Mouse (Mus musculus) adrenal gland, postnatal 25 days (tissue): ENCODE data around the gene Fbln2. TPM values are rescaled to one million over a fixed set of nuclear protein-coding genes. Genes with fewer than 3 reads are reported as not detected.

Source experiments
- DNase-seq: peaks from one replicate; pipeline ENCODE4 v3.0.0; 2021; ENCODE audit warnings: mixed read lengths
- total RNA-seq: library from RNA; stranded (reverse); gene quantifications from 2 replicates; pipeline ENCODE4 v1.2.3, GENCODE M21; 2021

Fbln2 gene
- total RNA-seq, 1 experiment from 2014 or later, result 10.1 TPM

- no peak for DNase-seq
These were observed 69.5 kb downstream of the Fbln2 start for GRCm38 (mm10) chr6:91281747-91282146.

DNA sequence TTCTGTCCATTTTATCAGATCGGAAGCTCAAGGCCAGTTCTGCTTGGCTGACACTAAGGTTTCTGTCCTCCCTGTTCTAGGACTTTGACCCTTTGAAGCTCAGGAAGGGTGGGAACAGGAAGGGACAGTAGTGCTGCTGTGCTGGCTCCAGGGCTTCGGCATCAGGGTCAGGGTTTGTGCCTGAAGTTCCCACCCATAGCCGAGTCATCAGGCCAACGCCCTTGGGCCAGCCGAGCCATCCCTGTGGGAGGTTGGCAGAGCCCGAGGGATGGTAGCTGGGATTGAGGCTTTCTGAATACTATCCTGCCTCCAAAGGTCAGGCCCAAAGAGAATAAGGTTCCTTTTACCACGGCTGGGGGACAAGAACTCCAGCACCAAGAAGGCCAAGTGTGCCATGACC is 70.8 kb downstream of the Fbln2 start:
- DNase-seq, result no peak

DNA sequence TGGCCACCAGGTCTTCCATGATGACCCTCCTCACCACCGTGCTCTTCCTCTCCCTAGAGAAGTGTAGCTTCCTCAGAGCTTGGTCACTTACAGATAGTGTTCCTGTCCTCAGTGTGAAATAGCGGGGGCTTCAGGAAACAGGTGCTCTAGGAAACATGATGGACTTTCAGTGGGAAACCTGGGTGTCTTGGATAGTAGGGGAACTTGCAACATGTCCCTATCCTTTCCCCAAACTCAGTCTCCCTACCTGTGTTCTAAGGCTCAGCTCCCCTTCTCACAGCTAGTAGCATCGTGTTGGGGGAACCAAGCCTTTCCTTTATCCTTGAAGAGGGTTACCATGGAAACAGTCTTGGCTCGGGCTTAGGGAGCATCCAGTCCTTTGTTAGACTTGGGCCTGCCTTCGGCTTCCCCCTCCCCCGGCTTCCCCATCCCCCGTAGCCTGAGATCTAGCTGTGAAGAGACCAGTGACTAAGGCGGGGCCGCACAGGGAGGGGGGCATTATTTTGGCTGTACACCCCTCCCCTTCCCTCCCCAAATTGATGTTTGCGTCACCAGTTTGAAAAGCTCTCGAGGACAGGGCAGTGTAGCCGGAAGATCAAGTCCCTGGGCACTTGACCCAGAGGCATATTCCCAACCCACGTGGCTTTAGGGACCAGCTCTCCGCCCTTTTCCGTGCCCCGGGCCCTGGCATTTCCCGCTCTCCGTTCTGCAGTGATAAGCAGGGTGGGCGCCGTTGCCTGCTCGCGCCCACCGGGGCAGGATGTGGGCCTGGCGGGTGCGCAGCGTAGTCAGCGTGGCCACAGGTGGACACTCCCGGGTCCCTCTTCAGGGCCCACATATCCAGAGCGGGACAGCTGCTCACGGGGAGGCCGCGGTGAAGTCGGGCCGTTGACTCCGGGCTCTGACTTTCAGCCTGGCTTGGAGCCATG is 72.5 kb downstream of the Fbln2 start:
- no peak for DNase-seq

- DNase-seq, result peak; percentile 79
These were observed 73.2 kb downstream of the Fbln2 start for GRCm38 (mm10) chr6:91285450-91285790.

DNA sequence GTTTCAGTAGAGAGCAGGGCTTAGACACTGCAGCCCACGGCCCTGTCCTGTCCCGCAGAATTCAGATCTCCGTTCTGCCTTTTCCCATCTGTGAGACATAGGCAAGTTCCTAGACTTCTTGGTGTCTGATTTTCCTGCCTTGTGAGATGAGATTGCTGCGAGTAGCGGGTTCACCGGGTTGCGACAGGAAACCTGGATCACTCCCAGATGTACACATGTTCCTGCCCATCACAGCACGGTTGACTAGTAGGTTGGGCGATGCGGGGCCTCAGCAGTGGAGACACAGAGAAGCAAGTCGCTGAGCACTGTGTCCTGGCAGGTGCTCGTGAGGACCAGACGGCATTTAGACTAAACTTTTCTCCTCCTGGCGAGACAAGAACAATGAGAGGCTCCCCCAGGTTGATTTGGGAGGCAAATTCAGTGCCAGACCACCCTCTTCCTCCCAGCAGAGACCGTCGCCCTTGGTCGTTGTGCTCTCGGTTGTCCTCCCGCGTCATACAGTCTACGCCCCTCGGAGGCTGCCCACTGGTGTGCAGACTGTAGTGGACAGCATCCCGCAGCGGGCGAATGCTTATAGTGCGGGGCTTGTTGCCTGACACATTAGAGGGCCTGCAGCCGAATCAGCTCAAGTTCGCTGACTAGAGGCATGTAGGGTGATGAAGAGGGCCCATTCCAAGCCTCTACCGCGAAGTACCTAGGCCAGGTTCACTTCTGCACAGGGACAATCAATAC is 73.7 kb downstream of the Fbln2 start:
- DNase-seq, result no peak

GRCm38 (mm10) chr6:91286624-91287023 is 74.4 kb downstream of the Fbln2 start:
- peak; percentile 80 for DNase-seq

DNA sequence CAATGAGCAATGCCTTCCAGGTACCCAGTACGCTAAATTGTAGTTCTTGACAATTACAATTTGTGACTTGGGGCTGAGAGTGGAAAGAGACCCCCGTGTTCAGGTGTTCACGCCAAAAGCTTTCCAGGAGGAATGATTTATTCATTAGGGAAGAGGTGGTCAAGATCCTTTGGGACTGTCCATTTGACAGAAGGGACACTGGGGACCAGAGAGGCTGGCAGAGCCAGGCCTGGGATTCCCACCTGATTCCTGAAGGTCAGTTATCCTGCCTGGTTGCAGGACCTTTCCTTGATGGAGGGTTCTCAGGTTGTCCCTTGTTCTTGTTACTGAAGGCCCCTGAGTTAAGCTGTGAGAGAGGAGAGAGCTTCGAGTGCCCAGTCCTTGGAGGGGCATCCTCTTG is 74.9 kb downstream of the Fbln2 start:
- no peak for DNase-seq

DNA sequence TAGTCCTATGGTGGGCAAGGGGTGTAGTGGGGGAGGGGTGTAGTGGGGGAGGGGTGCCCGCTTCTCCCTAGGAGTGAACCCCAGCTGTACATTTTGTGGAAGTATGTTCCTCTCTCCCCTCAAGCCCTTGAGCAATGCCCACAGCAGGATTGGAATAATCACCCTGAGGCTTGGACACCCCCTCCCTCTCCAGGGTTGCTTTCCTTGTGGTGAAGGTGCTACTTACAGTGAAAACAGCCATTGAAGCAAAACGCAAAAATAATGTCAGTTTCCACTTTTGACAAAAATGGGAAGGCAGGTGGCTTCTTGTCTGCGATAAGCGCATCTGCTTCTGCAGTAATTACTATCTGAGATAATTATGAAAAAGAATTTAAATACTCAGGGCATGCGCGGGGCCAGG is 75.4 kb downstream of the Fbln2 start:
- no peak for DNase-seq

- no peak for DNase-seq
These were observed 76.1 kb downstream of the Fbln2 start for GRCm38 (mm10) chr6:91288251-91288785.

- no peak for DNase-seq
These were observed 76.7 kb downstream of the Fbln2 start for GRCm38 (mm10) chr6:91288961-91289360.

GRCm38 (mm10) chr6:91290937-91291336 is 78.7 kb downstream of the Fbln2 start:
- DNase-seq, result peak; percentile 85

- DNase-seq, result no peak
These were observed 83.2 kb downstream of the Fbln2 start for GRCm38 (mm10) chr6:91295431-91295830.

- no peak for DNase-seq
These were observed 86.6 kb downstream of the Fbln2 start for GRCm38 (mm10) chr6:91298828-91299227.

DNA sequence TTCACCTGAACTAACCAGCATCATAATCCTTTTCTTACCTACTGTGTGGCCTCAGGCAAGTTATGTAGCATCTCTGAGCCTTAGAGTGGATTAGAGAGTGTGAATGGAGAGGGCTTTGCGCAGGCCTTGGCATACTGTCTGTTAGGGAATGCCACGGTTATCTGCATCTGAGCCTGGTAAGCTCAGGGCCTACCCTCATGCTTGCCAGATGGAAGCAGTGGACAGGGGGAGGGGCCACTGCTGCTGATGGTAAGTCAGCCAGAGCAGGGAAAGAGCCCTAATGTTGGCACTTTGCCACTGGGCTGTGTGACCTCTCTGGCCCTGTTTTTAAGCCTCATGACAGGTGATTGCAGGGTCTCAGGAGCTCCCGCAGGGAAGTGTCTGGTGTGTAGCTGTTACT is 87.8 kb downstream of the Fbln2 start:
- no peak for DNase-seq

GRCm38 (mm10) chr6:91301839-91302238 is 89.6 kb downstream of the Fbln2 start:
- DNase-seq, result no peak

GRCm38 (mm10) chr6:91302337-91302736 is 90.1 kb downstream of the Fbln2 start:
- no peak for DNase-seq

DNA sequence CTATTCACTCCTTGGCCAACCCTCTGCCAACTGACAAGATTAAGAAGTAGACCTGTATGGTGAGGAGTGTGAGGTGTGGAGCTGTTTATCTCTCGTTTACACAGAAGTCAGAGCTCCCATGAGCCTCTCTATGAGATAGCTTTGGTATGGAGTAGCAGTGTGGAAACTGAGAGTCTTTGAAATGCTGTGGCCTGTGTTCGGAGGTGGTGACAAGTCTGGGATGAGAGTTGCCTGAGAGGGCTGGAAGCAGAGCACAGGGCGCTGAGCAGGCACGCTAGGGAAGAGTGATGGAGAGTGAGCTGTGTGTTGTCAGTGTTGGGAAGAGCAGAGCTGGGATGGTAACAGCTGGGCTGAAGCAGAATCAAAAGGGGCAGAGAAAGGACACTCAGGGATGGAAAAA is 91.9 kb downstream of the Fbln2 start:
- DNase-seq, result no peak

DNA sequence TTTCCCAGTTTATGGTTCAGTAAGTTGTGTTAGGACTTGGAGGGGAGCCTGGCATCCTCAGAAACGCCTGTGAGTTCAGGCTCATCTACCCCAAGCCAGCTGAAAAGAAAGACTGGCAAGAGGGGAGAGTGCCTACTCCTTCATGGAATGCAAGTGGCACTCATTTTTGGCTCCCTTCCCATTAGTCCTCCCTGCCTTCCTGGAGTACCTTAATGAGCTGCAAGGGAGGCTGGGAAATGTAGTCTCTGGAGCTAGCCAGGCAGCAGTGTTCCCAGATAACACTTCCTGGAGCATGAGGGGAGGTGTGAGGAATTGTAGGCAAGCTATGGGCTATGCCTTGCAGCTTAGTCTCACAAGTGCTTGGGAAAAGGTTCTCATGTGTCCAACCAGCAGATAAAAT is 95.7 kb downstream of the Fbln2 start:
- DNase-seq, result no peak

- DNase-seq, result no peak
These were observed 98.9 kb downstream of the Fbln2 start for GRCm38 (mm10) chr6:91311204-91311603.

DNA sequence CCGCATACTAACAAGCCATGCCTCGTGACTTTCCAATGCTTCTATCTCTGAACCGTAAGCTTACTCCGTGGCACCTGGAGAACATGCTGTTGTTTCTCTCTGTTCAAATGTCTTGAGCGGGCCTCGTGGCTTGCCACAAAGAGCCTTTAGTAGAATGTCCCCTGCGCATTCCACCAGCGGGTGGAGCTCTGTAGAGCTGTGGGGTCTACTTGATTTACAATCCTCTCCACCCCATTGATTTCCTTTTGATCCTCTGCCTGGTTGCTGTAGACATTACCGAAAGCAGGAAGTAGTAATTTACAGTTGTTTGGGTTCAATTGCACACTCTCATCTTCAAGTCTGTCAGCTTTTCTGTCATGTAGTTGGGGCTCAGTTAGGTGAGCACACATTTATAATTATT is 100.2 kb downstream of the Fbln2 start:
- DNase-seq, result no peak
